Mouse (Mus musculus): ENCODE data around the gene Itsn1. TPM values are rescaled to one million over a fixed set of nuclear protein-coding genes. Genes with fewer than 3 reads are reported as not detected.

Itsn1 gene
- total RNA-seq, 1 experiment from 2014 or later = 74.9 TPM

- peak; percentile 97 to 99 for ATAC-seq (replicated peaks in 1 of 2; ENCODE audit: insufficient read depth in 1 of 2, low FRiP score in 2 of 2, low TSS enrichment in 1 of 2, low read depth in 1 of 2, poor library complexity in 2 of 2, severe bottlenecking in 2 of 2)
These were observed 96.8 kb downstream of the Itsn1 start for GRCm38 (mm10) chr16:91825774-91826325.

- no peak for ATAC-seq (replicated peaks in 1 of 2; ENCODE audit: insufficient read depth in 1 of 2, low FRiP score in 2 of 2, low TSS enrichment in 1 of 2, low read depth in 1 of 2, poor library complexity in 2 of 2, severe bottlenecking in 2 of 2)
These were observed 97.8 kb downstream of the Itsn1 start for GRCm38 (mm10) chr16:91826893-91827292.

- no peak for ATAC-seq (replicated peaks in 1 of 2; ENCODE audit: insufficient read depth in 1 of 2, low FRiP score in 2 of 2, low TSS enrichment in 1 of 2, low read depth in 1 of 2, poor library complexity in 2 of 2, severe bottlenecking in 2 of 2)
These were observed 98.4 kb downstream of the Itsn1 start for GRCm38 (mm10) chr16:91827456-91827855.

DNA sequence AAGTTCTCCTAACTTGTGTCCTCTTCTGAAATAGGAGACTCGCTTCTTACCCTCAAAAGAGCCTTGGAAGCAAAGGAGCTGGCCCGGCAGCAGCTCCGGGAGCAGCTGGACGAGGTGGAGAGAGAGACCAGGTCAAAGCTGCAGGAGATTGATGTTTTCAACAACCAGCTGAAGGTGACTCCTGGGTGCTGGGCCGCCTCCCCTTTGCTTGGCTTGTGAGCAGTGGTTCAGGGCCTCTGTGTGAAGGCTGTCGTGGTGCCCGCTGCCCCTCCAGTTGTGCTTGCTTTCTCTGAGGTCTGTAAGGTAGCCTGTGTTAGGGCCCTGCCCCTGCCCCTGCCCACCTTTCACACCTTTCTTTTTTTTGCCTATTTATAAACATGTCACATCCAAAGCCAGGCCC lies 99.1 kb downstream of the Itsn1 start:
- ATAC-seq (replicated peaks in 1 of 2; ENCODE audit: insufficient read depth in 1 of 2, low FRiP score in 2 of 2, low TSS enrichment in 1 of 2, low read depth in 1 of 2, poor library complexity in 2 of 2, severe bottlenecking in 2 of 2) = no peak

DNA sequence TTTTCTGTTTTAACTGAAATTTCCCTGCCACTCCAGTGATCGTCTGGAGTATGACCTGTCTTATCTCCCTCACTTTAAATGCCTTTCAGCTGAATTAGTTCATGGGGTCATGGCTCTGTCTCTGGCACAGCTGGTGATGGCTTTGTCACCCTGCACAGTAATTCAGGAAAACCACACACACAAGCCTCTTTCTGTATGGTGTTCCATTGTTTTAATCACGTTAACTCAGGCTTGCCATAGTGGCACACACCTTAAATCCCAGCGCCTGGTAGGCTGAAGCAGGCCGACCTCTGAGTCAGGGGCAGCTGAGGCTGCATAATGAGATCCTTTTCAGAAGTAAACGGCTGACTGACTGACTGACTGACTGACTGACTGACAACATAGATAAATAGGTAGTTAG lies 99.5 kb downstream of the Itsn1 start:
- no peak for ATAC-seq (replicated peaks in 1 of 2; ENCODE audit: insufficient read depth in 1 of 2, low FRiP score in 2 of 2, low TSS enrichment in 1 of 2, low read depth in 1 of 2, poor library complexity in 2 of 2, severe bottlenecking in 2 of 2)

- no peak for ATAC-seq (replicated peaks in 1 of 2; ENCODE audit: insufficient read depth in 1 of 2, low FRiP score in 2 of 2, low TSS enrichment in 1 of 2, low read depth in 1 of 2, poor library complexity in 2 of 2, severe bottlenecking in 2 of 2)
These were observed 100.0 kb downstream of the Itsn1 start for GRCm38 (mm10) chr16:91829121-91829520.

DNA sequence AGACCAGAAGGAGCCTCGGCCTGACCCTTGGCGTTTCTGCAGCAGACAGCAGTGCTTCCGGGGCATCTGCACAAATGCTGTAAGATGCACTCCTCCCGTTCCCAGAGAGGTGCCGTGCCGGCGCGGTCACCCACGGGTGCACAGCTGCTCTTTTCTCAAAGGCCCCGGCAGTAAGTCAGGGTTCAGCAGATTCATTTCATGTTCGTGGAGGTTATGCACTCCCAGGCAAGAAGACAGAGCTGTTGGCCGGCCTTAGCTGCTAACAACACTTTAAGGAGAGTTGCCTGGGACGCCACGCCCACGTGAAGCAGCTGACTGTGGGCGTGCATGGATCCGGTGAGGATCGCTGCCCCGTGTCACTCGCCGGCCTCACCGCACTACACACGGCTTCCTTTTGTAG lies 101.2 kb downstream of the Itsn1 start:
- ATAC-seq (replicated peaks in 1 of 2; ENCODE audit: insufficient read depth in 1 of 2, low FRiP score in 2 of 2, low TSS enrichment in 1 of 2, low read depth in 1 of 2, poor library complexity in 2 of 2, severe bottlenecking in 2 of 2) = no peak

DNA sequence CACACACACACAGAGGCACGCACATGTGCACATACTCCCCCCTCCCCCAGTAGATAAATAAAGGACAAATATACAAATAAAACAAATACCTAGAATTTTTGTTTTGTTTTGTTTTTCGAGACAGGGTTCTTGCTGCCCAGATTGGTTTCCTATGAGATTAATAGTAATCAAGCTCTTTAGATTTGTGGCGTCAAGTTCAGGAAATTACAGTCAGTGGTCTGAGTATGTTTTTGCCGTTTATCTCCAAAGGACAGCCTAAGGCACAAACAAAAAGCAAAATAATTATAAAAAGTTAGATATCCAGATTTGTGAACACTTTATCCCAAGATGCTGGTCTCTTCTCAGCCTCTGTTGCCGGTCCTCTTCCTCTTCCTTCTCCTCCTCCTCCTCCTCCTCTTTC lies 104.0 kb downstream of the Itsn1 start:
- ATAC-seq (replicated peaks in 1 of 2; ENCODE audit: insufficient read depth in 1 of 2, low FRiP score in 2 of 2, low TSS enrichment in 1 of 2, low read depth in 1 of 2, poor library complexity in 2 of 2, severe bottlenecking in 2 of 2) = no peak

DNA sequence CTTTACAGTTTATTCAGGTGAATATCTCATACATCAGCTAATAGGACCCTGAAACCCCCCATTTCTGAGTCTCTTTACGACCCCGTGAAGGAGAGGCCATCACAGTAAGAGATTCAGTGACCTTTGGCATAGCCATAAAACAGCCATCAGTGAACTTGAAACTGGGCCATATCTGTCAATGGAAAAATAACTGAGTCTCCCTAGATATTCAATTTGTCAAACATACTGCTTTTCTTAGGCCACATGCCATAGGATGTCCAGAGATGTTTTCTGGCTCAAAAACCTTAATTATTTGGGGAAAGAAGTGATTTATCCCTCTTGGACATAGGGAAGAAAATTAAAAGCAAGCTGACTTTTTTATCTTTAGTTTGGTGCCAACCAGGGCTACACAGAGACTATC lies 104.5 kb downstream of the Itsn1 start:
- ATAC-seq (replicated peaks in 1 of 2; ENCODE audit: insufficient read depth in 1 of 2, low FRiP score in 2 of 2, low TSS enrichment in 1 of 2, low read depth in 1 of 2, poor library complexity in 2 of 2, severe bottlenecking in 2 of 2) = no peak

- no peak for ATAC-seq (replicated peaks in 1 of 2; ENCODE audit: insufficient read depth in 1 of 2, low FRiP score in 2 of 2, low TSS enrichment in 1 of 2, low read depth in 1 of 2, poor library complexity in 2 of 2, severe bottlenecking in 2 of 2)
These were observed 104.9 kb downstream of the Itsn1 start for GRCm38 (mm10) chr16:91833981-91834380.

DNA sequence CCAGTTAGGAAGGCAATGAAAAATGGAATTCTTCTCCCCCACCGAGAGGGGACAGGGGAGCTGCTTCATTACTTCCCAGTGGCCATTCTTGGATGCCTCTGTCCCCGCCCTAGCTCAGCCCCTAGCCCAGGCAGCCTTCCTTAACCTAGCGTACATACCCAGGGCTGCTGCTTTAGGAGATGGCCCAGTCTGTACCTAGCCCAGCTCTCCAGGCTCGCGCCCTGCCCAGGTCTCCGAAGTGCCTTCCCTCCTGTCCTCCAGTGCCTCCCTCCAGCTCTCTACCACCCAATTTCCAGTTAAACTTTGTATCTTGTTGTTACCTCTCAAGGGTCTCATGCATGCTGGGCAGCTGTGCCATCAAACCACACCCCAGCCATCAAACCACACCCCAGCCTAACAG lies 106.7 kb downstream of the Itsn1 start:
- ATAC-seq (replicated peaks in 1 of 2; ENCODE audit: insufficient read depth in 1 of 2, low FRiP score in 2 of 2, low TSS enrichment in 1 of 2, low read depth in 1 of 2, poor library complexity in 2 of 2, severe bottlenecking in 2 of 2) = no peak

GRCm38 (mm10) chr16:91836592-91837557 lies 107.8 kb downstream of the Itsn1 start:
- ATAC-seq (replicated peaks in 1 of 2; ENCODE audit: insufficient read depth in 1 of 2, low FRiP score in 2 of 2, low TSS enrichment in 1 of 2, low read depth in 1 of 2, poor library complexity in 2 of 2, severe bottlenecking in 2 of 2) = no peak

GRCm38 (mm10) chr16:91837558-91838041 lies 108.5 kb downstream of the Itsn1 start:
- no peak for ATAC-seq (replicated peaks in 1 of 2; ENCODE audit: insufficient read depth in 1 of 2, low FRiP score in 2 of 2, low TSS enrichment in 1 of 2, low read depth in 1 of 2, poor library complexity in 2 of 2, severe bottlenecking in 2 of 2)

DNA sequence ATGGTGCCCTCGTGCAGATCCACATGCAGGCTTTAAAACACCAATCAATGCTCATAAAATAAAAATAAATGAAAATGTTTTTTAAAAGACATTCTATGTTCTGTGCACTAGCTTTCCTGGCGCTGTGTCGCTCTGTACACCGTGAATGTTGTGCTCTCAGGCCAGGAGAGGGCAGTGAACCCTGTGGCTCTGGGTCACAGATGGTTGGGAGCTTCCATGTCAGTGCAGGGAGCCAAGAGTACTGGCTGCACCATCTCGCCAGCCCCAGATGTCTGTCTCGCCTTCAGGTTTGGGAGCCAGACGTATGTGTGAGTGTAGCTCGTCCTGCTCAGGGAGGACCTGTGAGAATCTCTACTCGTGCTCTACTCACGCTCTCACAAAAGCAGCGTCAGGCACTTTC lies 109.7 kb downstream of the Itsn1 start:
- ATAC-seq (replicated peaks in 1 of 2; ENCODE audit: insufficient read depth in 1 of 2, low FRiP score in 2 of 2, low TSS enrichment in 1 of 2, low read depth in 1 of 2, poor library complexity in 2 of 2, severe bottlenecking in 2 of 2) = no peak

DNA sequence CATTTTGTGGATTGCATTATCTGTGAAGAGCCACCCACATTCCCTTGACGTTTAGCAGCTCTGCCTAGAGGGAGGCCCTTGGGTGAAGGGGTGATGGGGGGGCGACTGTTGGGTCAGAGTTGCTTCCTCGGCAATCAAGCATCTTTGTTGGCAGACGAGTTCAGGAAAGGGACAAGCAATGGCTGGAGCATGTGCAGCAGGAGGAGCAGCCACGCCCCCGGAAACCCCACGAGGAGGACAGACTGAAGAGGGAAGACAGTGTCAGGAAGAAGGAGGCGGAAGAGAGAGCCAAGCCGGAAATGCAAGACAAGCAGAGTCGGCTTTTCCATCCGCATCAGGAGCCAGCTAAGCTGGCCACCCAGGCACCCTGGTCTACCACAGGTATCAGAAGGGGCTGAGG lies 110.4 kb downstream of the Itsn1 start:
- no peak for ATAC-seq (replicated peaks in 1 of 2; ENCODE audit: insufficient read depth in 1 of 2, low FRiP score in 2 of 2, low TSS enrichment in 1 of 2, low read depth in 1 of 2, poor library complexity in 2 of 2, severe bottlenecking in 2 of 2)

DNA sequence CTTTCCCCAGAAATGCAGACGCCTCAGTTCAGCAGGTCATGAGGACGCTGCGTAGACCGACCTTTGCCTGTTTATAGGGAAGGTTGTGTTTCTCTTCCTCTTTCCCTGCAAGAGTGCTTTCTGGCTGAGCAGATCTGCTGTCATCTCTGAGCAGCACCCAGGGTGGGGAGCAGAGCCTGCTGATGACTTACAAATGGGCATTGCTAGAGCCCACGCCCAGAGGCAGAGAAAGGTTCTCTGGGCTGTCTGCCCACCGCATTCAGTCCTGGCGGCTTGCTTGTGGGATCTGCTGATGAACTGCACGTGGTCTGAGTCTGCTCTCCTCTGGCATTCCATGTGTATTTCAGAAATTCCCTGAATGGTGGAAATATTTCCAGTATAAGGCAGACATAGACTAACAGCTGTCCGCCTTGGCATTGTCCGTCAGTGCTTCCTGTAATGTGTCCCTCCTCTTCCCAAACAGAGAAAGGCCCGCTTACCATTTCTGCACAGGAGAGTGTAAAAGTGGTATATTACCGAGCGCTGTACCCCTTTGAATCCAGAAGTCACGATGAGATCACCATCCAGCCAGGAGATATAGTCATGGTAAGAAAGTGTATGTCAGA lies 112.0 kb downstream of the Itsn1 start:
- no peak for ATAC-seq (replicated peaks in 1 of 2; ENCODE audit: insufficient read depth in 1 of 2, low FRiP score in 2 of 2, low TSS enrichment in 1 of 2, low read depth in 1 of 2, poor library complexity in 2 of 2, severe bottlenecking in 2 of 2)

- ATAC-seq (replicated peaks in 1 of 2; ENCODE audit: insufficient read depth in 1 of 2, low FRiP score in 2 of 2, low TSS enrichment in 1 of 2, low read depth in 1 of 2, poor library complexity in 2 of 2, severe bottlenecking in 2 of 2) = no peak
These were observed 117.1 kb downstream of the Itsn1 start for GRCm38 (mm10) chr16:91846089-91846741.

All from hematopoietic stem cell, adult 5-6 weeks (primary cell).